Mouse (Mus musculus): ENCODE results near the gene Coro2a.

- TF ChIP-seq POLR2A (IDR thresholded peaks at IDR 0.05; ENCODE audit: insufficient read depth, low read depth, low read length) (no peak), CTCF (IDR thresholded peaks at IDR 0.05) (peak; percentile 47), EP300 (IDR thresholded peaks at IDR 0.05; ENCODE audit: insufficient read depth, low read depth, low read length) (no peak)
These were observed 16.3 kb upstream of the Coro2a start for GRCm38 (mm10) chr4:46618196-46618817.

All from heart, adult 2 months (tissue).